Mouse (Mus musculus): ENCODE results near the gene Mogs.

- no peak for TF ChIP-seq POLR2A (IDR thresholded peaks at IDR 0.05; ENCODE audit: low read depth, low read length)
- no peak for TF ChIP-seq CTCF (IDR thresholded peaks at IDR 0.05; ENCODE audit: extremely low read depth, insufficient read depth, insufficient read length, insufficient replicate concordance)
These were observed 3.7 kb upstream of the Mogs start for GRCm38 (mm10) chr6:83111510-83112136.
